Mouse (Mus musculus) CD8-positive naive resting alpha-beta T cell, adult 2 months (primary cell): ENCODE results near the gene 1110059E24Rik.

Experiments
- DNase-seq, 2 experiments: peaks; one replicate each; pipeline ENCODE4 v3.0.0; 2022; ENCODE audit warnings: low read depth in 2 of 2, low spot score in 2 of 2

The 1110059E24Rik gene

GRCm38 (mm10) chr19:21577443-21577842 is 75.3 kb downstream of the 1110059E24Rik start:
- no peak for DNase-seq

DNA sequence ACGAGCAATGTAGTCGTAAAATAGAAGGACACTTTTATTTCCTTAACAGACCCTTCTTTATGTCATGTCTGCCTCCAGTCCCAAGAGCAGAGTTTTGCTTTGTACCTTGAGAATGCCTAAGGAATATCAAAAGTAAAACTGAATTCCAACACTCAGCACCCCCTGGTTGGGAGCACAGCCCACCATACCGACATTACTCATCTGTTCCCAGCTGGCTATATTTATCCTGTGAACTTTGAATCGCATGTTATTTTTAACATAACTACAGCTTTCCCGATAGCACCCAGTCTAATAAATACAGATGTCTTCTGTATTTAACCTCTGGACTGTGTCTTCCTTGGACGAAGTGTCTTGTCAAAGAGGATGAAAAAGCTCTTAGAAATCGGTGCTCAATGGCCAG is 80.8 kb downstream of the 1110059E24Rik start:
- DNase-seq = no peak

GRCm38 (mm10) chr19:21571223-21571980 is 81.4 kb downstream of the 1110059E24Rik start:
- DNase-seq = peak; percentile 73 to 76

DNA sequence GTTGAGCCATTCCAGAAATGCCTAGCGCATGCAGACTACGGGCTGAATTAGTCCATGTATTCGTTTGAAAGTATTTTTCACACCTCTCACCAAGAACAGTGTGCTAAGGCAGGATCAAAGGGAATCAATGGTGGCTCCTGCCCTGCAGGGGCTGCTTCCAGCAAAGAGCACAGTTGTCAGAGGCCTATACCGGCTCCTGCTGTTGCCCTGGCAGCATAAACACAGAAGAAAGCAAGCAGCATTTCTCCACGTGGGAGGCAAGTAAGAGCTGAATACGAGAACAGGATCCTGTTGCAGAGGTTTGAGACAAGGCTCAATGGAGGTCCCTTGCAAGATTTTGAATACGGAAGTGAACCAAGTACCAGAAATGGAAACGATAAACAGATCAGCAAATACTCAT is 82.0 kb downstream of the 1110059E24Rik start:
- no peak for DNase-seq

- no peak for DNase-seq
Measured at GRCm38 (mm10) chr19:21568528-21569185, 84.1 kb downstream of the 1110059E24Rik start.

- DNase-seq = no peak
Measured at GRCm38 (mm10) chr19:21567933-21568332, 84.8 kb downstream of the 1110059E24Rik start.

GRCm38 (mm10) chr19:21566484-21566883 is 86.3 kb downstream of the 1110059E24Rik start:
- no peak for DNase-seq

DNA sequence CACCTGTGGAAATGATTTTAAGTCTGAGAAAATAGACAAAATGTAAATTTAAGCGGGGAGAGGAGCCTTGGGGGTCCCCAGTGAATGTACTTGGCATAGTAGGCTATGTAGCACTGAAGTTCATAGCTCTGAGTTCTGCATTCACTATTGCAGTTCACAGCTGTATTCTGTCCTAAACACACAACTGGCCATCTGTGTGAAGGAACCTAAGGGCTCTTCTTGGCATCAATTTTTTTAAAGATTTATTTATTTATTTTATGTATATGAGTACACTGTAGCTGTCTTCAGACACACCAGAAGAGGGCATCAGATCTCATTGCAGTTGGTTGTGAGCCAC is 88.3 kb downstream of the 1110059E24Rik start:
- DNase-seq = no peak

DNA sequence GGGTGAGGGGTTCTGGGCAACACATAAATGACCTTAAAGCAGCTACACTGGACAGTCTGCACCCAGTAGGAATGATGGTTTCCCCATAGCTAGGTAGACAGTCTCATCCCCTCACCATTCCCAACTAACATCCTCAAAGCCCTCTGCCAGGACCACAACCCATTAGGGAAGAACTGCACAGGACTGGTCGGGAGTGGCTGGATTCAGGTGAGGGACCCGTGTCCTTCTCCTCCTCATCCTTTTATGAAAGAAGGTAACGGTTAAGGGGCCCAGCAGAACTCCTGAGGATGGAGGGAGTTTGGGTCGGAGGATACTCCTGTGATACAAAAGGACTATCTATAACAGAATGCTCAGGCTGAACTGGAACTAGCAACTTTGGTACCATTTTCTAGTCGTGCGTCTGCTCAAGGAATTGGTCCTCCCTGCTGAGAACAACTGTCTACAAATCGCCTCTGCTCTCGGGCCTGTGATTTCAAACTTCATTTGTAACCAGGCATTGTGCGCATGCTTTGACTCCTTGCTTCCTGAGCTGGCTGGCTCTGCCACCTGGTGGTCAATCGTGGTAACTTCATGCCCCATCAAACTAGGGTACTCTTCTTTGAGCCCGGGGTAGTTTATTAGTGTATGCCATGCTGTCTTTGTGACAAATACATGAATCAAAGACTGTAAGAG is 88.9 kb downstream of the 1110059E24Rik start:
- peak; percentile 57 to 69 for DNase-seq

DNA sequence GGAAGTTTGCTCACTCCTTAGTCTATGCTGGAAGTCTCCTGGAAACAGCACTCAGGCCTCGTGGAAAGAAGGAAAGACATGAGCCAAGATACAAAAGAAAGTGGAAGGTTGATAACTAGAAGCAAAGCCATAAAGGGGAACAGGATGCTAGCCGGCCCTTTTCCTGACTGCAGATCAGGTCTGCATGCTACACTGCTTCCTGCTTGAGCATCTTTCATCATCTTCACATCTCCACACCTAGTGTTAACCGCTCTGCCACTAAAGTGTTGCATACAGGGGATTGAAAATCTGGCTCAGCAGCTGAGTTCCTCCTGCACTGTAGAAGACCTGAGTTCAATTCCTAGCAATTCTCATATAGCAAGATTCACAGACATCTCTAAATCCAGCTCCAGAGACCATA is 89.8 kb downstream of the 1110059E24Rik start:
- DNase-seq = no peak

GRCm38 (mm10) chr19:21552801-21553200 is 100.0 kb downstream of the 1110059E24Rik start:
- DNase-seq = no peak

- no peak for DNase-seq
Measured at GRCm38 (mm10) chr19:21551921-21552536, 100.7 kb downstream of the 1110059E24Rik start.

GRCm38 (mm10) chr19:21549713-21550112 is 103.1 kb downstream of the 1110059E24Rik start:
- DNase-seq = no peak

GRCm38 (mm10) chr19:21548947-21549346 is 103.8 kb downstream of the 1110059E24Rik start:
- DNase-seq = no peak

DNA sequence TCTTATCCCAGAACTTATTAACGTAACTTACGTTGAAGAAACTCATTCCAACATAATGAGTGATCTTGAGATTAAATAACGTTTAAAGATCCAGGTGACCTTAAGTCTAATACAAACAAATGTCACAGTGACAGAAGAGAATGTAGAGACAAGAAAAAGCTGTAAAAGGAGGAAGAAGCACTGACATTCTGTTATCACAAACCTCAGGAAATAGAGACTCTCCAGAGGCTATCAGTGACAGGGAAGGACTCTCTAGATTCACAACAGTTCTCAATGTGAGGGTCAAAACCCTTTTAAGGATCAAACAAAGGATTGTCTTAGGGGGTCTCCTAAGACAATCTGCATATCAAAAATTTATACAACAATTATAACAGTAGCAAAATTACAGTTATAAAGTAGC is 115.7 kb downstream of the 1110059E24Rik start:
- DNase-seq = no peak
